Mouse (Mus musculus): ENCODE measurements around the gene Mylk3. TPM values are rescaled to one million over a fixed set of nuclear protein-coding genes. Genes with fewer than 3 reads are reported as not detected.

Mylk3 gene
- polyA plus RNA-seq, 1 experiment from 2014 or later, result 1.2 TPM

- H3K9ac ChIP-seq (ENCODE audit: low read length), result no peak overlapping the region
- H3K36me3 ChIP-seq (ENCODE audit: control insufficient read depth, insufficient read depth, low read length), result no peaks in the 10 kb centered on the region
- ATAC-seq (replicated peaks; ENCODE audit: low FRiP score), result no peak
- H3K9me3 ChIP-seq (ENCODE audit: control insufficient read depth, low read length), result no peaks in the 10 kb centered on the region
- no peak for DNase-seq (ENCODE audit: low spot score)
- no peak overlapping the region for H3K4me3 ChIP-seq (ENCODE audit: low read depth, low read length)
- no peaks in the 10 kb centered on the region for H3K27me3 ChIP-seq (ENCODE audit: control insufficient read depth, insufficient read depth, low read length)
- no peak overlapping the region for H3K4me2 ChIP-seq (ENCODE audit: low read depth, low read length, severe bottlenecking)
- peaks cover 5% of the 10 kb centered on the region for H3K4me1 ChIP-seq (replicated peaks; ENCODE audit: control insufficient read depth, insufficient read depth, low read length)
- H3K27ac ChIP-seq (ENCODE audit: low read depth, low read length), result no peak overlapping the region
- WGBS, result 78% methylated on average over 4 of the region's 4 CpGs
Observed at GRCm38 (mm10) chr8:85427026-85427425, 40.9 kb upstream of the Mylk3 start.

- Histone ChIP-seq H3K4me2 (ENCODE audit: low read depth, low read length, severe bottlenecking) (no peak overlapping the region), H3K4me3 (ENCODE audit: low read depth, low read length) (no peak overlapping the region), H3K27ac (ENCODE audit: low read depth, low read length) (no peak overlapping the region), H3K36me3 (ENCODE audit: control insufficient read depth, insufficient read depth, low read length) (no peaks in the 10 kb centered on the region), H3K4me1 (replicated peaks; ENCODE audit: control insufficient read depth, insufficient read depth, low read length) (no peaks in the 10 kb centered on the region), H3K9ac (ENCODE audit: low read length) (no peak overlapping the region), H3K9me3 (ENCODE audit: control insufficient read depth, low read length) (no peaks in the 10 kb centered on the region), H3K27me3 (ENCODE audit: control insufficient read depth, insufficient read depth, low read length) (no peaks in the 10 kb centered on the region)
- ATAC-seq (replicated peaks; ENCODE audit: low FRiP score), result no peak
- 91% methylated on average over 1 of the region's 1 CpGs for WGBS
- no peak for DNase-seq (ENCODE audit: low spot score)
Observed at GRCm38 (mm10) chr8:85421329-85421728, 35.2 kb upstream of the Mylk3 start.

- 75% methylated on average over 3 of the region's 3 CpGs for whole genome bisulfite sequencing
- no peak for ATAC-seq (replicated peaks; ENCODE audit: low FRiP score)
Observed at GRCm38 (mm10) chr8:85408526-85408925, 22.4 kb upstream of the Mylk3 start.

GRCm38 (mm10) chr8:85408053-85408505 lies 21.9 kb upstream of the Mylk3 start:
- Histone ChIP-seq H3K4me2 (ENCODE audit: low read depth, low read length, severe bottlenecking) (no peak overlapping the region), H3K9ac (ENCODE audit: low read length) (no peak overlapping the region), H3K9me3 (ENCODE audit: control insufficient read depth, low read length) (no peaks in the 10 kb centered on the region), H3K36me3 (ENCODE audit: control insufficient read depth, insufficient read depth, low read length) (no peaks in the 10 kb centered on the region), H3K27ac (ENCODE audit: low read depth, low read length) (no peak overlapping the region), H3K4me1 (replicated peaks; ENCODE audit: control insufficient read depth, insufficient read depth, low read length) (no peaks in the 10 kb centered on the region), H3K27me3 (ENCODE audit: control insufficient read depth, insufficient read depth, low read length) (no peaks in the 10 kb centered on the region), H3K4me3 (ENCODE audit: low read depth, low read length) (no peak overlapping the region)
- no peak for ATAC-seq (replicated peaks; ENCODE audit: low FRiP score)
- 65% methylated on average over 7 of the region's 7 CpGs for WGBS
- no peak for DNase-seq (ENCODE audit: low spot score)

More at GRCm38 (mm10) chr8:85408526-85408925, 22.4 kb upstream of the Mylk3 start:
- Histone ChIP-seq H3K36me3 (ENCODE audit: control insufficient read depth, insufficient read depth, low read length) (no peaks in the 10 kb centered on the region), H3K4me3 (ENCODE audit: low read depth, low read length) (no peak overlapping the region), H3K27me3 (ENCODE audit: control insufficient read depth, insufficient read depth, low read length) (no peaks in the 10 kb centered on the region), H3K27ac (ENCODE audit: low read depth, low read length) (no peak overlapping the region), H3K4me2 (ENCODE audit: low read depth, low read length, severe bottlenecking) (no peak overlapping the region), H3K9me3 (ENCODE audit: control insufficient read depth, low read length) (no peaks in the 10 kb centered on the region), H3K4me1 (replicated peaks; ENCODE audit: control insufficient read depth, insufficient read depth, low read length) (no peaks in the 10 kb centered on the region), H3K9ac (ENCODE audit: low read length) (no peak overlapping the region)
- DNase-seq (ENCODE audit: low spot score), result no peak

- Histone ChIP-seq H3K9ac (ENCODE audit: low read length) (no peak overlapping the region), H3K9me3 (ENCODE audit: control insufficient read depth, low read length) (no peaks in the 10 kb centered on the region), H3K27me3 (ENCODE audit: control insufficient read depth, insufficient read depth, low read length) (no peaks in the 10 kb centered on the region), H3K27ac (ENCODE audit: low read depth, low read length) (no peak overlapping the region), H3K4me2 (ENCODE audit: low read depth, low read length, severe bottlenecking) (no peak overlapping the region), H3K4me1 (replicated peaks; ENCODE audit: control insufficient read depth, insufficient read depth, low read length) (no peaks in the 10 kb centered on the region), H3K36me3 (ENCODE audit: control insufficient read depth, insufficient read depth, low read length) (no peaks in the 10 kb centered on the region), H3K4me3 (ENCODE audit: low read depth, low read length) (no peak overlapping the region)
- 66% methylated on average over 10 of the region's 10 CpGs for WGBS
- no peak for DNase-seq (ENCODE audit: low spot score)
- no peak for ATAC-seq (replicated peaks; ENCODE audit: low FRiP score)
Observed at GRCm38 (mm10) chr8:85405961-85406360, 19.8 kb upstream of the Mylk3 start.

GRCm38 (mm10) chr8:85405418-85405817 lies 19.3 kb upstream of the Mylk3 start:
- H3K36me3 ChIP-seq (ENCODE audit: control insufficient read depth, insufficient read depth, low read length), result no peaks in the 10 kb centered on the region
- no peak overlapping the region for H3K9ac ChIP-seq (ENCODE audit: low read length)
- no peak overlapping the region for H3K4me2 ChIP-seq (ENCODE audit: low read depth, low read length, severe bottlenecking)
- no peaks in the 10 kb centered on the region for H3K27me3 ChIP-seq (ENCODE audit: control insufficient read depth, insufficient read depth, low read length)
- WGBS, result 65% methylated on average over 3 of the region's 3 CpGs
- no peaks in the 10 kb centered on the region for H3K4me1 ChIP-seq (replicated peaks; ENCODE audit: control insufficient read depth, insufficient read depth, low read length)
- ATAC-seq (replicated peaks; ENCODE audit: low FRiP score), result no peak
- no peak overlapping the region for H3K4me3 ChIP-seq (ENCODE audit: low read depth, low read length)
- DNase-seq (ENCODE audit: low spot score), result no peak
- H3K27ac ChIP-seq (ENCODE audit: low read depth, low read length), result no peak overlapping the region
- no peaks in the 10 kb centered on the region for H3K9me3 ChIP-seq (ENCODE audit: control insufficient read depth, low read length)

- no peak overlapping the region for H3K4me3 ChIP-seq (ENCODE audit: low read depth, low read length)
- DNase-seq (ENCODE audit: low spot score) (no peak), ATAC-seq (replicated peaks; ENCODE audit: low FRiP score) (no peak)
- H3K36me3 ChIP-seq (ENCODE audit: control insufficient read depth, insufficient read depth, low read length), result no peaks in the 10 kb centered on the region
- no peak overlapping the region for H3K9ac ChIP-seq (ENCODE audit: low read length)
- no peaks in the 10 kb centered on the region for H3K9me3 ChIP-seq (ENCODE audit: control insufficient read depth, low read length)
- 87% methylated on average over 4 of the region's 4 CpGs for WGBS
- no peak overlapping the region for H3K4me2 ChIP-seq (ENCODE audit: low read depth, low read length, severe bottlenecking)
- H3K27ac ChIP-seq (ENCODE audit: low read depth, low read length), result no peak overlapping the region
- H3K4me1 ChIP-seq (replicated peaks; ENCODE audit: control insufficient read depth, insufficient read depth, low read length), result no peaks in the 10 kb centered on the region
- no peaks in the 10 kb centered on the region for H3K27me3 ChIP-seq (ENCODE audit: control insufficient read depth, insufficient read depth, low read length)
Observed at GRCm38 (mm10) chr8:85398548-85398947, 12.4 kb upstream of the Mylk3 start.

GRCm38 (mm10) chr8:85397508-85397907 lies 11.4 kb upstream of the Mylk3 start:
- no peaks in the 10 kb centered on the region for H3K36me3 ChIP-seq (ENCODE audit: control insufficient read depth, insufficient read depth, low read length)
- no peak for ATAC-seq (replicated peaks; ENCODE audit: low FRiP score)
- H3K4me2 ChIP-seq (ENCODE audit: low read depth, low read length, severe bottlenecking), result no peak overlapping the region
- no peak overlapping the region for H3K27ac ChIP-seq (ENCODE audit: low read depth, low read length)
- peak; percentile 67 for DNase-seq (ENCODE audit: low spot score)
- no peak overlapping the region for H3K9ac ChIP-seq (ENCODE audit: low read length)
- H3K4me1 ChIP-seq (replicated peaks; ENCODE audit: control insufficient read depth, insufficient read depth, low read length), result no peaks in the 10 kb centered on the region
- no peak overlapping the region for H3K4me3 ChIP-seq (ENCODE audit: low read depth, low read length)
- no peaks in the 10 kb centered on the region for H3K27me3 ChIP-seq (ENCODE audit: control insufficient read depth, insufficient read depth, low read length)
- H3K9me3 ChIP-seq (ENCODE audit: control insufficient read depth, low read length), result no peaks in the 10 kb centered on the region
- WGBS, result 50% methylated on average over 5 of the region's 5 CpGs

- 86% methylated on average over 5 of the region's 5 CpGs for WGBS
- ATAC-seq (replicated peaks; ENCODE audit: low FRiP score), result no peak
Observed at GRCm38 (mm10) chr8:85396432-85397079, 10.4 kb upstream of the Mylk3 start.

More at GRCm38 (mm10) chr8:85396432-85397079, 10.4 kb upstream of the Mylk3 start:
- H3K9me3 ChIP-seq (ENCODE audit: control insufficient read depth, low read length), result no peaks in the 10 kb centered on the region
- no peaks in the 10 kb centered on the region for H3K27me3 ChIP-seq (ENCODE audit: control insufficient read depth, insufficient read depth, low read length)
- H3K4me3 ChIP-seq (ENCODE audit: low read depth, low read length), result no peak overlapping the region
- no peak overlapping the region for H3K9ac ChIP-seq (ENCODE audit: low read length)
- no peak overlapping the region for H3K4me2 ChIP-seq (ENCODE audit: low read depth, low read length, severe bottlenecking)
- H3K36me3 ChIP-seq (ENCODE audit: control insufficient read depth, insufficient read depth, low read length), result no peaks in the 10 kb centered on the region
- no peak for DNase-seq (ENCODE audit: low spot score)
- no peaks in the 10 kb centered on the region for H3K4me1 ChIP-seq (replicated peaks; ENCODE audit: control insufficient read depth, insufficient read depth, low read length)
- H3K27ac ChIP-seq (ENCODE audit: low read depth, low read length), result no peak overlapping the region

Measured in forebrain, embryonic 11.5 days (tissue).